8 mouse cellular contexts compared by ENCODE assay signal in the genomic region with DNA sequence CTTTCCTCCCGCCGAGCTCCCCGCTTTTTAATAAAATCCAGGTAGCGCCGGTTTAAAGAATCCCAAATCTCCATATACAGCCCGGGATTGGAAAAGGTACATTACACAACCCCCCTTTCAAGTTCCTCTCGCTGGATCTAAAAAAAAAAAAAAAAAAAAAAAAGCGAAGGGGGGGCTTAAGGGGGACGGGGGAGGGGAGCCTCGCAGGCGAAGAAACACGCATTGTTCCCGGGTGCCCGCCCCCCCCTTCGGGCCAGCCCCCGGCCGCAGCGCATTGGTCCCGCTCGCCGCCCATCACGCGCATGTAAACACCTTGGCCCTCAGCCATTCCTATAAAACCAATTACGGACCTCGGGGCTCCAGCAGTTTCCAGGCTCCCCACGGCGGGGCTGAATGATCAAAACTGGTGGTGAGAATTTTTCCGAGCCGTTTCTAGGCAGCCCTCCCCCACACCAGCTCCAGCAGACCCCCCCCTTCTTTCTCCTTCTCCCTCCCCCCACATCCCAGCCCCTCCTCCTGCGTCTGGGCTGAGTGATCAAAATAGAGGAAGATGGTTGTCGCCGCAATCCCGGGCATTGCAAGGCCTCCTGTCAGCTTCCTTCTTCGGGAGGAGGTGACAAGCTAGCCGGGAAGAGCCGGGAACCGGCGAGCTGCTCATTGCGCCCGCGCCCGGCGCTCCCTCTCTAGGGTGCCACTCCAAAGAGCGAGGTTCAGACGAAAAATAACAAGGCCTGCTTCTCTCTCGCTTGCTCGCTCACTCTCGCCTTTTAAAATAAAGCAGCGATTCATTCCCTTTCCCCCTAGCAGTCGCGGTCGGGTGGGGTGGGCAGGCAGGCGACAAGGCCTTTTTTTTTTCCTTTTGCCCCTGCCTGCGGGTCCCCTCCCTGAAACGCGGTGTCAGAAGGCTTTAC. TPM values are rescaled to one million over a fixed set of nuclear protein-coding genes. Genes with fewer than 3 reads are reported as not detected.
DNase-seq lines count a peak whose midpoint lies in the region.

A gene (minus strand): TSS at position 139 of the 911 bp plus-strand sequence.

- H3K4me1 ChIP-seq in megakaryocyte, embryonic 14.5 days = peaks cover 82% of the 10 kb centered on the region

- H3K9me3 ChIP-seq in megakaryocyte, embryonic 14.5 days = no peaks in the 10 kb centered on the region

- peaks cover 96% of the 10 kb centered on the region for H3K27me3 ChIP-seq in megakaryocyte, embryonic 14.5 days (replicated peaks)

- H3K4me3 ChIP-seq in megakaryocyte, embryonic 14.5 days (replicated peaks) = peak within 1 kb of the TSS; percentile 93

- DNase-seq in adrenal gland, adult (ENCODE audit: inconsistent age in 2 of 2, low spot score in 1 of 2) = peak; percentile 99 to 100
- DNase-seq in embryo, embryonic 10 days (ENCODE audit: low spot score) = peak; percentile 96
- peak; percentile 99 for DNase-seq in gastrocnemius, postnatal 14 days
- DNase-seq in induced T-regulatory cell, adult 2 months (ENCODE audit: low read depth) = peak; percentile 64
- peak; percentile 96 to 99 for DNase-seq in left cerebral cortex, adult 9 months (ENCODE audit: low spot score in 2 of 2)
- peak; percentile 99 for DNase-seq in right cerebral cortex, postnatal 10 days (ENCODE audit: low spot score in 2 of 2)
- peak; percentile 98 to 99 for DNase-seq in urinary bladder, postnatal 36 days (ENCODE audit: low spot score in 2 of 2)

- intact Hi-C loops in gastrocnemius, postnatal 14 days (cut with DNase I; ENCODE audit: low total_unique reads) = no loop called here

- no peaks in the 10 kb centered on the region for H3K36me3 ChIP-seq in megakaryocyte, embryonic 14.5 days (replicated peaks; ENCODE audit: low read length)

RNA-seq across cellular contexts. Expression of the gene that starts here (rescaled TPM):
- 10 to 100 TPM; 36.2 to 37.1 TPM for total RNA-seq in gastrocnemius, postnatal 14 days (2021)
- polyA plus RNA-seq in megakaryocyte, embryonic 14.5 days (2012; ENCODE audit: insufficient read depth, low replicate concordance) = 32.1 and 36.1 TPM in 2 replicates

Comparison
In these comparisons a context has a peak if more than half of its experiments do, and no peak if none do; other contexts are left out.
1. Peak in every context shown above with its lines: DNase-seq and H3K4me3 ChIP-seq.